Mouse (Mus musculus): ENCODE data around the gene Rtn3. TPM values are rescaled to one million over a fixed set of nuclear protein-coding genes. Genes with fewer than 3 reads are reported as not detected.

The Rtn3 gene
- polyA plus RNA-seq, 1 experiment = 197 TPM

- WGBS = 94% methylated on average over 6 of the region's 6 CpGs
These were observed 8.9 kb upstream of the Rtn3 start for GRCm38 (mm10) chr19:7491960-7492359.

GRCm38 (mm10) chr19:7487680-7488079 lies 4.6 kb upstream of the Rtn3 start:
- no peak overlapping the region for H3K27ac ChIP-seq (ENCODE audit: control insufficient read depth, insufficient read depth, low read length)
- DNase-seq = no peak
- H3K4me1 ChIP-seq (replicated peaks; ENCODE audit: control insufficient read depth, insufficient read depth, low read length) = no peaks in the 10 kb centered on the region
- no peaks in the 10 kb centered on the region for H3K27me3 ChIP-seq (ENCODE audit: control insufficient read depth, insufficient read depth, low read length)
- 62% methylated on average over 8 of the region's 8 CpGs for WGBS
- H3K36me3 ChIP-seq (ENCODE audit: control insufficient read depth, insufficient read depth, low read length) = no peaks in the 10 kb centered on the region
- no peak for TF ChIP-seq POLR2A (IDR thresholded peaks at IDR 0.05; ENCODE audit: control insufficient read depth, extremely low read depth, insufficient read depth, low read length, poor library complexity)
- TF ChIP-seq CTCF (IDR thresholded peaks at IDR 0.05; ENCODE audit: borderline replicate concordance, control insufficient read depth, extremely low read depth, insufficient read depth, low read length, poor library complexity) = no peak
- no peak overlapping the region for H3K4me3 ChIP-seq (ENCODE audit: control insufficient read depth, insufficient read depth, low read length)

More at GRCm38 (mm10) chr19:7491960-7492359, 8.9 kb upstream of the Rtn3 start:
- no peak for TF ChIP-seq POLR2A (IDR thresholded peaks at IDR 0.05; ENCODE audit: control insufficient read depth, extremely low read depth, insufficient read depth, low read length, poor library complexity)
- no peak for TF ChIP-seq CTCF (IDR thresholded peaks at IDR 0.05; ENCODE audit: borderline replicate concordance, control insufficient read depth, extremely low read depth, insufficient read depth, low read length, poor library complexity)
- Histone ChIP-seq H3K27ac (ENCODE audit: control insufficient read depth, insufficient read depth, low read length) (no peak overlapping the region), H3K36me3 (ENCODE audit: control insufficient read depth, insufficient read depth, low read length) (no peaks in the 10 kb centered on the region), H3K4me3 (ENCODE audit: control insufficient read depth, insufficient read depth, low read length) (no peak overlapping the region), H3K27me3 (ENCODE audit: control insufficient read depth, insufficient read depth, low read length) (no peaks in the 10 kb centered on the region), H3K4me1 (replicated peaks; ENCODE audit: control insufficient read depth, insufficient read depth, low read length) (peaks cover 6% of the 10 kb centered on the region; the same call in 1 of the 2 replicates)
- no peak for DNase-seq

GRCm38 (mm10) chr19:7484076-7484475 lies 995 bp upstream of the Rtn3 start:
- no peak for DNase-seq
- WGBS = 66% methylated on average over 5 of the region's 5 CpGs

GRCm38 (mm10) chr19:7483512-7483882 lies 416 bp upstream of the Rtn3 start:
- H3K36me3 ChIP-seq (ENCODE audit: control insufficient read depth, insufficient read depth, low read length) = no peaks in the 10 kb centered on the region
- H3K4me1 ChIP-seq (replicated peaks; ENCODE audit: control insufficient read depth, insufficient read depth, low read length) = peaks cover 2% of the 10 kb centered on the region; the same call in 1 of the 2 replicates
- H3K27ac ChIP-seq (ENCODE audit: control insufficient read depth, insufficient read depth, low read length) = 0 out of 2 replicates have a peak overlapping the region, but pooled peaks have one; percentile 20
- no peaks in the 10 kb centered on the region for H3K27me3 ChIP-seq (ENCODE audit: control insufficient read depth, insufficient read depth, low read length)
- H3K4me3 ChIP-seq (ENCODE audit: control insufficient read depth, insufficient read depth, low read length) = 0 out of 2 replicates have a peak overlapping the region, but pooled peaks have one; percentile 13
- peak; percentile 52 for DNase-seq
- 0% methylated on average over 6 of the region's 6 CpGs for WGBS
- TF ChIP-seq CTCF (IDR thresholded peaks at IDR 0.05; ENCODE audit: borderline replicate concordance, control insufficient read depth, extremely low read depth, insufficient read depth, low read length, poor library complexity) (no peak), POLR2A (IDR thresholded peaks at IDR 0.05; ENCODE audit: control insufficient read depth, extremely low read depth, insufficient read depth, low read length, poor library complexity) (no peak)

More at GRCm38 (mm10) chr19:7484076-7484475, 995 bp upstream of the Rtn3 start:
- TF ChIP-seq POLR2A (IDR thresholded peaks at IDR 0.05; ENCODE audit: control insufficient read depth, extremely low read depth, insufficient read depth, low read length, poor library complexity) (no peak), CTCF (IDR thresholded peaks at IDR 0.05; ENCODE audit: borderline replicate concordance, control insufficient read depth, extremely low read depth, insufficient read depth, low read length, poor library complexity) (no peak)
- no peak overlapping the region for H3K4me3 ChIP-seq (ENCODE audit: control insufficient read depth, insufficient read depth, low read length)
- H3K4me1 ChIP-seq (replicated peaks; ENCODE audit: control insufficient read depth, insufficient read depth, low read length) = peaks cover 2% of the 10 kb centered on the region; the same call in 1 of the 2 replicates
- H3K27ac ChIP-seq (ENCODE audit: control insufficient read depth, insufficient read depth, low read length) = no peak overlapping the region
- H3K36me3 ChIP-seq (ENCODE audit: control insufficient read depth, insufficient read depth, low read length) = no peaks in the 10 kb centered on the region
- no peaks in the 10 kb centered on the region for H3K27me3 ChIP-seq (ENCODE audit: control insufficient read depth, insufficient read depth, low read length)

GRCm38 (mm10) chr19:7482266-7482598 lies 849 bp downstream of the Rtn3 start:
- peaks cover 2% of the 10 kb centered on the region; the same call in 1 of the 2 replicates for H3K4me1 ChIP-seq (replicated peaks; ENCODE audit: control insufficient read depth, insufficient read depth, low read length)
- peak overlapping the region; percentile 78 for H3K27ac ChIP-seq (ENCODE audit: control insufficient read depth, insufficient read depth, low read length)
- DNase-seq = no peak
- no peaks in the 10 kb centered on the region for H3K36me3 ChIP-seq (ENCODE audit: control insufficient read depth, insufficient read depth, low read length)
- H3K4me3 ChIP-seq (ENCODE audit: control insufficient read depth, insufficient read depth, low read length) = peak overlapping the region; percentile 88
- no peaks in the 10 kb centered on the region for H3K27me3 ChIP-seq (ENCODE audit: control insufficient read depth, insufficient read depth, low read length)
- TF ChIP-seq POLR2A (IDR thresholded peaks at IDR 0.05; ENCODE audit: control insufficient read depth, extremely low read depth, insufficient read depth, low read length, poor library complexity) (no peak), CTCF (IDR thresholded peaks at IDR 0.05; ENCODE audit: borderline replicate concordance, control insufficient read depth, extremely low read depth, insufficient read depth, low read length, poor library complexity) (no peak)
- WGBS = 1% methylated on average over 7 of the region's 7 CpGs

GRCm38 (mm10) chr19:7481541-7482265 lies 1.4 kb downstream of the Rtn3 start:
- Histone ChIP-seq H3K4me1 (replicated peaks; ENCODE audit: control insufficient read depth, insufficient read depth, low read length) (peaks cover 2% of the 10 kb centered on the region; the same call in 1 of the 2 replicates), H3K4me3 (ENCODE audit: control insufficient read depth, insufficient read depth, low read length) (peak overlapping the region; percentile 88), H3K36me3 (ENCODE audit: control insufficient read depth, insufficient read depth, low read length) (no peaks in the 10 kb centered on the region), H3K27ac (ENCODE audit: control insufficient read depth, insufficient read depth, low read length) (peak overlapping the region; percentile 78), H3K27me3 (ENCODE audit: control insufficient read depth, insufficient read depth, low read length) (no peaks in the 10 kb centered on the region)
- peak; percentile 65 for DNase-seq
- TF ChIP-seq POLR2A (IDR thresholded peaks at IDR 0.05; ENCODE audit: control insufficient read depth, extremely low read depth, insufficient read depth, low read length, poor library complexity) (no peak), CTCF (IDR thresholded peaks at IDR 0.05; ENCODE audit: borderline replicate concordance, control insufficient read depth, extremely low read depth, insufficient read depth, low read length, poor library complexity) (no peak)
- under 1% methylated on average over 12 of the region's 12 CpGs for WGBS
